Mouse (Mus musculus): ENCODE results near the gene Dbi.

- no peak for TF ChIP-seq GATA1 (IDR thresholded peaks at IDR 0.05; ENCODE audit: low read length)
- no peak for TF ChIP-seq TAL1 (IDR thresholded peaks at IDR 0.05; ENCODE audit: low read length)
Observed at GRCm38 (mm10) chr1:120101227-120101609, 19.7 kb downstream of the Dbi start.
